Mouse (Mus musculus) brown adipose tissue, adult 24 weeks (tissue): ENCODE measurements around the gene Gm4952. TPM values are rescaled to one million over a fixed set of nuclear protein-coding genes. Genes with fewer than 3 reads are reported as not detected.
"Not testable (repeated sequence)": the region's sequence is repeated elsewhere in the genome, so short reads cannot be mapped to it uniquely, and the experiment has no call there.

ENCODE experiments used
- H3K27ac ChIP-seq: fragments of 200-500 bp; replicated peaks from 2 replicates; pipeline ENCODE4 v1.5.1; 2012; ENCODE audit warnings: low read depth, mild to moderate bottlenecking, low read length
- H3K4me1 ChIP-seq: fragments of 200-500 bp; 2 replicates; pipeline ENCODE4 v1.6.1; 2012; ENCODE audit warnings: low read length, mixed read lengths; ENCODE audit not compliant: control insufficient read depth, insufficient read depth, insufficient read length
- H3K4me3 ChIP-seq: fragments of 200-500 bp; 2 replicates; pipeline ENCODE4 v1.5.1; 2012; ENCODE audit warnings: low read depth, mild to moderate bottlenecking, low read length, moderate library complexity; ENCODE audit not compliant: insufficient read depth
- polyA plus RNA-seq: library from polyadenylated mRNA; stranded (reverse); fragments of >200 nt; gene quantifications from 2 replicates; pipeline ENCODE4 v1.2.4, GENCODE M21; 2012; ENCODE audit not compliant: missing spikeins, insufficient read depth, insufficient read length

The Gm4952 gene
- polyA plus RNA-seq, 1 experiment: not detected

DNA sequence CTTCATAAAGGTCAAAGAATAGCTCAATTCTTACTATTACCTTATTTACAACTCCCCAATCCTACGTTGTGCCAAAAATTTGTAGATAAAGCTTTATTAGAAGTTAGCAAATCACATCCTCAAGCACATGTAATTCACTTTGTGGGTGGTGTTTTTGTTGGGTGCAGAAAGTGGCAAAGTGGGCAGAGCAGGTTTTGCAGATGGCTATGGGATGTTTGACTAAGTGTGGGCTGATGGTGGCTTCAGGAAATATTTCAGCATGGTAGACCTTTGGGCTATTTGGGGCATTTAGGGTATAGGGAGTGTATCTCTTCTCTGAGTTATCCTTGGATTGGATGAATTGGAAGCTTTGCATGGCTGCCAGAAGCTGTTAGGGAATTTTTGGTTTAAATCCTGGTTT, 66.4 kb downstream of the Gm4952 start:
- H3K4me3 ChIP-seq: no peak overlapping the region
- no peak overlapping the region for H3K27ac ChIP-seq
- H3K4me1 ChIP-seq: no peaks in the 10 kb centered on the region

- not testable (repeated sequence) for H3K27ac ChIP-seq, H3K4me1 ChIP-seq
Observed at GRCm38 (mm10) chr19:12668601-12669000, 68.8 kb downstream of the Gm4952 start.

GRCm38 (mm10) chr19:12670139-12670538, 70.4 kb downstream of the Gm4952 start, which contains the start of gene Olfr1442:
Olfr1442 (plus strand) TSS chr19:12670439.
- no peak within 1 kb of the TSS for H3K4me3 ChIP-seq
- H3K4me1 ChIP-seq: no peaks in the 10 kb centered on the region
- H3K27ac ChIP-seq: no peak within 1 kb of the TSS

More at GRCm38 (mm10) chr19:12668601-12669000, 68.8 kb downstream of the Gm4952 start:
- not testable (repeated sequence) for H3K4me3 ChIP-seq

DNA sequence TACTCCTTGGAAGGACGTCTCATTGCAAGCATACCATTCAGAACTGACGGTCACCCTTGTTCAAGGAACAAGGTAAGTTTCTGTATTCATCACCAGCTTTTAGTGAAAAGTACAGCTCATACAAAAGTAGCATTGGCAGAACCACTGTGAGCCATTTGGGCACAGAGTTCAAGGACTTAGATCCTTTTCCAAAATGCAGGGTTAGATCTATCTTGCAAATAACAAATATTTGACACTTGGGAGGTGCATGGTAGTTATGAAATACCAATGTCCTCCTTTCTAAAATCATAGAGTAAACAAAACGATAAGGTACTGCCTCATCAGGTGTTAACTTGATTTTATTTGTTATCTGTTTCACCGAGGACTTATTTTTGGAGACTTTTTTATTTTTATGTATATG, 71.3 kb downstream of the Gm4952 start:
- Histone ChIP-seq H3K4me1 (no peaks in the 10 kb centered on the region), H3K27ac (no peak overlapping the region), H3K4me3 (no peak overlapping the region)

DNA sequence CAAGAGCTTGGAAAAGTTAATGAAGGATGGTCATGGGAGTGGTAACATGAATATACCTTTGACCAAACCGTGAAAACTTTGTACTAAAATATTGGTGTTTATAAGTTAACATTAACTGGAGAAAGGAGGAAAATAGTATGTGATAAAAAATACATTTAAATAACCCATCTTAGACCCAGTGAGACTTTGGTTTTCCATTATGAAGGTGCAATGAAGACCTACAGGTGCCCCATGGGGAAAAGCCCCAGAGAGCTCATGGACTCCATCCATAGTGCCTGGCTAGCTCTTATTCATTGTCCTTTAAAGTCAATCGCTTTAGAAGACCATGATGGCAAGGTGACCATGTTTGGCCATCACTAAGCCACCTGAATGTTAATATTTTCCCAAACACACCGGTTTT, 78.0 kb downstream of the Gm4952 start, which contains the start of gene Olfr1443:
Gene Olfr1443, plus strand, starts transcription at position 301 of the 400 bp plus-strand sequence.
- no peak within 1 kb of the TSS for H3K27ac ChIP-seq
- H3K4me1 ChIP-seq: no peaks in the 10 kb centered on the region
- no peak within 1 kb of the TSS for H3K4me3 ChIP-seq

Other genes with a start within 250 kb of the Gm4952 start
- not detected in 2 replicates for gene Olfr1440, start 212.7 kb upstream of the Gm4952 start, polyA plus RNA-seq
- not detected in 2 replicates for gene Olfr1441, start 182.5 kb upstream of the Gm4952 start, polyA plus RNA-seq
- not detected in 2 replicates for gene Pfpl, start 172.1 kb upstream of the Gm4952 start, polyA plus RNA-seq
- 6.3 and 7.9 TPM in 2 replicates for gene Mpeg1, start 139.2 kb upstream of the Gm4952 start, polyA plus RNA-seq
- gene Dtx4, start 98.5 kb upstream of the Gm4952 start, polyA plus RNA-seq: 8.0 and 8.5 TPM in 2 replicates
- gene Fam111a, start 54.2 kb upstream of the Gm4952 start, polyA plus RNA-seq: 4.5 and 4.8 TPM in 2 replicates
- not detected in 2 replicates for gene Glyat, start 33.3 kb downstream of the Gm4952 start, polyA plus RNA-seq
- gene Olfr1442, start 70.5 kb downstream of the Gm4952 start, polyA plus RNA-seq: not detected in 2 replicates
- gene Olfr1443, start 78.1 kb downstream of the Gm4952 start, polyA plus RNA-seq: not detected in 2 replicates
- not detected in 2 replicates for gene Keg1, start 95.8 kb downstream of the Gm4952 start, polyA plus RNA-seq
- gene Cntf, start 165.7 kb downstream of the Gm4952 start, polyA plus RNA-seq: 1.8 and 2.6 TPM in 2 replicates
- 109 and 111 TPM in 2 replicates for gene Zfp91, start 196.2 kb downstream of the Gm4952 start, polyA plus RNA-seq
- gene Lpxn, start 196.2 kb downstream of the Gm4952 start, polyA plus RNA-seq: 0.67 and 1.2 TPM in 2 replicates
- gene Gm5244, start 246.7 kb downstream of the Gm4952 start, polyA plus RNA-seq: not detected in 2 replicates